Mouse (Mus musculus) spleen, adult 2 months (tissue): ENCODE results near the gene Cox6a1. TPM values are rescaled to one million over a fixed set of nuclear protein-coding genes. Genes with fewer than 3 reads are reported as not detected.

Experiments
- DNase-seq, 2 experiments: peaks; one replicate each; pipeline versions ENCODE4 v3.0.0 to v3.0.0-alpha.2; 2012 to 2021; ENCODE audit warnings: low spot score in 2 of 2, low read depth in 1 of 2
- H3K27ac ChIP-seq: fragments of 200-500 bp; 2 replicates; pipeline ENCODE4 v1.5.1; 2012; ENCODE audit warnings: low read length, inconsistent platforms; ENCODE audit not compliant: insufficient read depth
- H3K27me3 ChIP-seq: fragments of 200-500 bp; 2 replicates; pipeline ENCODE4 v1.6.1; 2012; ENCODE audit warnings: mild to moderate bottlenecking, moderate library complexity, low read length, inconsistent platforms; ENCODE audit not compliant: control insufficient read depth, insufficient read depth
- H3K36me3 ChIP-seq: fragments of 200-500 bp; 2 replicates; pipeline ENCODE4 v1.6.1; 2012; ENCODE audit warnings: mild to moderate bottlenecking, low read length, inconsistent platforms; ENCODE audit not compliant: control insufficient read depth, insufficient read depth
- H3K4me1 ChIP-seq: fragments of 200-500 bp; 2 replicates; pipeline ENCODE4 v1.6.1; 2011; ENCODE audit warnings: inconsistent platforms; ENCODE audit not compliant: control insufficient read depth, insufficient read depth, insufficient read length
- H3K4me3 ChIP-seq: fragments of 200-500 bp; 2 replicates; pipeline ENCODE4 v1.5.1; 2011; ENCODE audit warnings: mild to moderate bottlenecking, inconsistent platforms; ENCODE audit not compliant: insufficient read depth, insufficient read length; ENCODE audit errors: extremely low read depth
- CTCF ChIP-seq: fragments of 200-500 bp; IDR thresholded peaks from 2 replicates; pipeline ENCODE4 v1.5.1; 2011; ENCODE audit warnings: mild to moderate bottlenecking, inconsistent platforms; ENCODE audit not compliant: insufficient read depth, insufficient read length, insufficient replicate concordance; ENCODE audit errors: extremely low read depth
- POLR2A ChIP-seq: fragments of 200-500 bp; IDR thresholded peaks from 2 replicates; pipeline ENCODE4 v1.6.1; 2011; ENCODE audit warnings: low read depth, low read length, inconsistent platforms
- WGBS: fragments of 180-500 bp; shearing (Covaris S2); methylation state at CpG from one replicate; pipeline ENCODE4 v1.1.7; 2018; 5-methylcytosine and 5-hydroxymethylcytosine counted together
- polyA plus RNA-seq: library from polyadenylated mRNA; depleted of rRNA; stranded (reverse); fragments of >200 nt; gene quantifications from 2 replicates; pipeline ENCODE4 v1.2.3, GENCODE M21; 2012

The Cox6a1 gene
- polyA plus RNA-seq, 1 experiment, result 777 TPM

GRCm38 (mm10) chr5:115349225-115349555 is 409 bp upstream of the Cox6a1 start:
- under 1% methylated on average over 18 of the region's 18 CpGs for WGBS
- TF ChIP-seq POLR2A (no peak), CTCF (no peak)
- Histone ChIP-seq H3K4me1 (peaks cover 2% of the 10 kb centered on the region; the same call in 1 of the 2 replicates), H3K27ac (peak overlapping the region; percentile 82), H3K4me3 (peak overlapping the region; percentile 80), H3K36me3 (peaks cover 11% of the 10 kb centered on the region), H3K27me3 (no peaks in the 10 kb centered on the region)
- no peak for DNase-seq

GRCm38 (mm10) chr5:115347564-115347963 is 1.2 kb downstream of the Cox6a1 start:
- H3K4me1 ChIP-seq, result peaks cover 2% of the 10 kb centered on the region; the same call in 1 of the 2 replicates
- no peaks in the 10 kb centered on the region for H3K27me3 ChIP-seq
- H3K36me3 ChIP-seq, result peaks cover 19% of the 10 kb centered on the region
- peak; percentile 72 to 84 for DNase-seq
- H3K27ac ChIP-seq, result no peak overlapping the region
- TF ChIP-seq POLR2A (no peak), CTCF (peak; percentile 73; the same call in 1 of the 2 replicates)
- H3K4me3 ChIP-seq, result peak overlapping the region; percentile 32; the same call in 1 of the 2 replicates
- under 1% methylated on average over 5 of the region's 5 CpGs for WGBS

GRCm38 (mm10) chr5:115341314-115342165 is 7.2 kb downstream of the Cox6a1 start:
- peak overlapping the region; percentile 93 for H3K4me3 ChIP-seq
- peak overlapping the region; percentile 74 for H3K27ac ChIP-seq
- TF ChIP-seq POLR2A (no peak), CTCF (no peak)
- H3K27me3 ChIP-seq, result no peaks in the 10 kb centered on the region
- peaks cover 3% of the 10 kb centered on the region; the same call in 1 of the 2 replicates for H3K4me1 ChIP-seq
- WGBS, result 8% methylated on average over 36 of the region's 36 CpGs
- H3K36me3 ChIP-seq, result peaks cover 19% of the 10 kb centered on the region
- no peak for DNase-seq

- TF ChIP-seq POLR2A (peak; percentile 41), CTCF (peak; percentile 2; the same call in 1 of the 2 replicates)
- Histone ChIP-seq H3K36me3 (peaks cover 18% of the 10 kb centered on the region), H3K4me1 (peaks cover 3% of the 10 kb centered on the region; the same call in 1 of the 2 replicates), H3K27ac (peak within 1 kb of the TSS; percentile 85), H3K27me3 (no peaks in the 10 kb centered on the region), H3K4me3 (peak within 1 kb of the TSS; percentile 93)
- under 1% methylated on average over 62 of the region's 62 CpGs for WGBS
- DNase-seq, result peak; percentile 74 to 82
Observed at GRCm38 (mm10) chr5:115340577-115341313, 8.0 kb downstream of the Cox6a1 start, which contains the start of the genes Gatc and Triap1. TSS of gene Gatc (minus strand) at chr5:115341178. TSS of gene Triap1 (plus strand) at chr5:115341225.

GRCm38 (mm10) chr5:115340007-115340406 is 8.8 kb downstream of the Cox6a1 start:
- Histone ChIP-seq H3K27ac (no peak overlapping the region), H3K4me1 (peaks cover 3% of the 10 kb centered on the region; the same call in 1 of the 2 replicates), H3K36me3 (peaks cover 20% of the 10 kb centered on the region), H3K27me3 (no peaks in the 10 kb centered on the region), H3K4me3 (no peak overlapping the region; the same call in 1 of the 2 replicates)
- TF ChIP-seq POLR2A, result no peak
- TF ChIP-seq CTCF, result no peak
- WGBS, result 18% methylated on average over 7 of the region's 7 CpGs
- DNase-seq, result no peak

DNA sequence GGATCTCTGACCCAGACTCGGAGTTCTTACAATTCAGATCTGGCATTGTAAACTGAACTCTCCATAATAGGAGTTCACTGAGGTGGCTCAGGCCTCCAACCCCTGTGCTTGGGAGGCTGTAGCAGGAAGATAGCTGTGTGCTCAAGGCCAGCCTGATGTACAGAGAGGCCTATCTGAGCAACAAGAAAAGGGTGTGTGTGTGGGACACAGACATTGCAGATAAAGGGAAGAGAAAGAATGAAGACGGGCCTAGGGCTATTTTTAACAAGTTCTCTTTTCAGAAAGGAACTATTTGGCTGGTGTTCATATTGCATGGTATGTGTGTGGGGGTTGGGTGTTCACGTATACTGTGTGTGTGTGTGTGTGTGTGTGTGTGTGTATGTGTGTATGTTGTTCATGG is 15.2 kb downstream of the Cox6a1 start:
- 39% methylated on average over 3 of the region's 3 CpGs for WGBS
- Histone ChIP-seq H3K27ac (peak overlapping the region; percentile 70), H3K4me1 (peaks cover 18% of the 10 kb centered on the region), H3K4me3 (no peak overlapping the region), H3K27me3 (no peaks in the 10 kb centered on the region), H3K36me3 (peaks cover 28% of the 10 kb centered on the region)
- TF ChIP-seq CTCF (no peak), POLR2A (no peak)
- no peak for DNase-seq
